Mouse (Mus musculus) CH12.LX (cell line): Measurements from ENCODE around the gene Smim7. TPM values are rescaled to one million over a fixed set of nuclear protein-coding genes. Genes with fewer than 3 reads are reported as not detected.

Experiments used
- DNase-seq: peaks from one replicate; pipeline ENCODE4 v3.0.0-alpha.2; 2013; ENCODE audit errors: extremely low read depth
- H3K27ac ChIP-seq: 2 replicates; pipeline ENCODE4 v1.5.1; 2012; ENCODE audit warnings: low read depth, mild to moderate bottlenecking, control low read depth, moderate library complexity; ENCODE audit not compliant: insufficient read depth
- H3K27me3 ChIP-seq: replicated peaks from 2 replicates; pipeline ENCODE3; 2012; ENCODE audit warnings: inconsistent platforms
- H3K36me3 ChIP-seq, 2 experiments: replicated peaks in 1 of 2; 2 replicates each; pipeline versions ENCODE3 to v1.6.1; 2012; ENCODE audit warnings: inconsistent platforms in 1 of 2, low read length in 1 of 2, mild to moderate bottlenecking in 1 of 2, mixed read lengths in 1 of 2, moderate library complexity in 1 of 2; ENCODE audit not compliant: control insufficient read depth in 1 of 2, insufficient read depth in 1 of 2
- H3K4me1 ChIP-seq, 2 experiments: 2 replicates each; pipeline ENCODE4 v1.6.1; 2012; ENCODE audit warnings: inconsistent platforms in 1 of 2, moderate library complexity in 1 of 2; ENCODE audit not compliant: insufficient read depth in 2 of 2, control insufficient read depth in 1 of 2
- H3K4me2 ChIP-seq: 2 replicates; pipeline ENCODE4 v1.6.1; 2012; ENCODE audit warnings: low read depth, mild to moderate bottlenecking, control low read depth; ENCODE audit not compliant: poor library complexity, insufficient read depth, severe bottlenecking
- H3K4me3 ChIP-seq, 3 experiments: fragments of 150-350 bp in 1 of 3; sonication (generic) in 1 of 3; replicated peaks in 1 of 3; 2 replicates each; pipeline versions ENCODE3 to v1.5.1; 2011 to 2012; ENCODE audit warnings: low read depth in 2 of 3, low read length in 2 of 3, mild to moderate bottlenecking in 2 of 3, moderate library complexity in 2 of 3, control low read depth in 1 of 3, improper control_type of control experiment in 1 of 3, inconsistent platforms in 1 of 3, mixed read lengths in 1 of 3; ENCODE audit not compliant: poor library complexity in 1 of 3
- H3K79me2 ChIP-seq: replicated peaks from 2 replicates; pipeline ENCODE4 v1.6.1; 2012; ENCODE audit warnings: mild to moderate bottlenecking, moderate library complexity; ENCODE audit not compliant: control insufficient read depth, poor library complexity, insufficient read depth, severe bottlenecking; ENCODE audit errors: extremely low read depth
- H3K9ac ChIP-seq: 2 replicates; pipeline ENCODE4 v1.6.1; 2012; ENCODE audit warnings: low read depth, mild to moderate bottlenecking, control low read depth, moderate library complexity; ENCODE audit not compliant: insufficient read depth
- H3K9me3 ChIP-seq: replicated peaks from 2 replicates; pipeline ENCODE3; 2012; ENCODE audit warnings: low read length, inconsistent platforms, mixed read lengths
- BHLHE40 ChIP-seq: IDR thresholded peaks from 2 replicates; pipeline ENCODE4 v1.6.1; 2011; ENCODE audit warnings: mild to moderate bottlenecking, low read depth, low read length, improper control_type of control experiment
- CHD1 ChIP-seq: IDR thresholded peaks from 2 replicates; pipeline ENCODE4 v1.6.1; 2012; ENCODE audit warnings: low read depth, low read length, improper control_type of control experiment, inconsistent platforms
- CHD2 ChIP-seq: IDR thresholded peaks from 2 replicates; pipeline ENCODE4 v1.6.1; 2011; ENCODE audit warnings: low read length, improper control_type of control experiment
- CTCF ChIP-seq, 2 experiments: IDR thresholded peaks in 1 of 2; conservative IDR thresholded peaks in 1 of 2; 2 replicates each; pipeline ENCODE4 v1.5.1; 2011 to 2012; ENCODE audit warnings: low read depth in 2 of 2, low read length in 2 of 2, improper control_type of control experiment in 1 of 2, inconsistent platforms in 1 of 2, mild to moderate bottlenecking in 1 of 2, moderate library complexity in 1 of 2
- E2F4 ChIP-seq: IDR thresholded peaks from 2 replicates; pipeline ENCODE4 v1.6.1; 2011; ENCODE audit warnings: low read depth, low read length, improper control_type of control experiment; ENCODE audit not compliant: insufficient replicate concordance
- ELF1 ChIP-seq: IDR thresholded peaks from 2 replicates; pipeline ENCODE4 v1.6.1; 2014; ENCODE audit warnings: low read depth, mild to moderate bottlenecking, inconsistent platforms, low read length, improper control_type of control experiment
- EP300 ChIP-seq: IDR thresholded peaks from 2 replicates; pipeline ENCODE4 v1.6.1; 2011; ENCODE audit warnings: low read length, improper control_type of control experiment
- ETS1 ChIP-seq: conservative IDR thresholded peaks from 2 replicates; pipeline ENCODE4 v1.6.1; 2012; ENCODE audit warnings: low read depth, mild to moderate bottlenecking, inconsistent platforms, low read length, improper control_type of control experiment, moderate library complexity
- GABPA ChIP-seq: IDR thresholded peaks from 2 replicates; pipeline ENCODE4 v1.6.1; 2012; ENCODE audit warnings: low read depth, low read length, improper control_type of control experiment, inconsistent platforms; ENCODE audit not compliant: insufficient replicate concordance
- HCFC1 ChIP-seq: IDR thresholded peaks from 2 replicates; pipeline ENCODE4 v1.6.1; 2012; ENCODE audit warnings: low read depth, mild to moderate bottlenecking, inconsistent platforms, low read length, improper control_type of control experiment
- IRF4 ChIP-seq: IDR thresholded peaks from 2 replicates; pipeline ENCODE4 v1.6.1; 2014; ENCODE audit warnings: low read depth, mild to moderate bottlenecking, inconsistent platforms, low read length, improper control_type of control experiment
- JUN ChIP-seq: IDR thresholded peaks from 2 replicates; pipeline ENCODE4 v1.6.1; 2011; ENCODE audit warnings: low read depth, mild to moderate bottlenecking, low read length, improper control_type of control experiment, moderate library complexity; ENCODE audit not compliant: insufficient read depth
- JUND ChIP-seq: conservative IDR thresholded peaks from 2 replicates; pipeline ENCODE4 v1.6.1; 2011; ENCODE audit warnings: low read depth, low read length, improper control_type of control experiment
- KAT2A ChIP-seq: IDR thresholded peaks from 2 replicates; pipeline ENCODE4 v1.6.1; 2012; ENCODE audit warnings: low read length, improper control_type of control experiment, inconsistent platforms; ENCODE audit not compliant: insufficient replicate concordance
- MAFK ChIP-seq: IDR thresholded peaks from 2 replicates; pipeline ENCODE4 v1.6.1; 2011; ENCODE audit warnings: low read length, improper control_type of control experiment; ENCODE audit not compliant: insufficient replicate concordance
- MAX ChIP-seq: IDR thresholded peaks from 2 replicates; pipeline ENCODE4 v1.6.1; 2011; ENCODE audit warnings: low read length, improper control_type of control experiment
- MAZ ChIP-seq: IDR thresholded peaks from 2 replicates; pipeline ENCODE4 v1.6.1; 2012; ENCODE audit warnings: low read depth, mild to moderate bottlenecking, inconsistent platforms, low read length, improper control_type of control experiment, moderate library complexity
- MEF2A ChIP-seq: IDR thresholded peaks from 2 replicates; pipeline ENCODE4 v1.6.1; 2014; ENCODE audit warnings: low read depth, mild to moderate bottlenecking, inconsistent platforms, low read length, improper control_type of control experiment, borderline replicate concordance
- MXI1 ChIP-seq: IDR thresholded peaks from 2 replicates; pipeline ENCODE4 v1.6.1; 2011; ENCODE audit warnings: mild to moderate bottlenecking, low read depth, low read length, improper control_type of control experiment
- MYC ChIP-seq: IDR thresholded peaks from 2 replicates; pipeline ENCODE4 v1.6.1; 2011; ENCODE audit warnings: low read depth, mild to moderate bottlenecking, improper control_type of control experiment, low read length
- NELFE ChIP-seq: IDR thresholded peaks from 2 replicates; pipeline ENCODE4 v1.6.1; 2011; ENCODE audit warnings: low read depth, low read length, improper control_type of control experiment
- NRF1 ChIP-seq: IDR thresholded peaks from 2 replicates; pipeline ENCODE4 v1.6.1; 2014; ENCODE audit warnings: low read depth, mild to moderate bottlenecking, inconsistent platforms, low read length, improper control_type of control experiment, moderate library complexity
- PAX5 ChIP-seq: IDR thresholded peaks from 2 replicates; pipeline ENCODE4 v1.6.1; 2012; ENCODE audit warnings: low read length, inconsistent platforms, mixed read lengths
- POLR2A ChIP-seq: IDR thresholded peaks from 2 replicates; pipeline ENCODE4 v1.6.1; 2011; ENCODE audit warnings: low read depth, mild to moderate bottlenecking, improper control_type of control experiment, low read length
- POLR2AphosphoS2 ChIP-seq: IDR thresholded peaks from 2 replicates; pipeline ENCODE4 v1.6.1; 2011; ENCODE audit warnings: low read depth, low read length, improper control_type of control experiment
- RAD21 ChIP-seq: IDR thresholded peaks from 2 replicates; pipeline ENCODE4 v1.6.1; 2011; ENCODE audit warnings: low read depth, mild to moderate bottlenecking, low read length, improper control_type of control experiment, moderate library complexity
- RCOR1 ChIP-seq: conservative IDR thresholded peaks from 2 replicates; pipeline ENCODE4 v1.6.1; 2012; ENCODE audit warnings: low read depth, mild to moderate bottlenecking, inconsistent platforms, low read length, improper control_type of control experiment
- SIN3A ChIP-seq: IDR thresholded peaks from 2 replicates; pipeline ENCODE4 v1.6.1; 2012; ENCODE audit warnings: low read length, improper control_type of control experiment, inconsistent platforms
- SMC3 ChIP-seq: IDR thresholded peaks from 2 replicates; pipeline ENCODE4 v1.6.1; 2011; ENCODE audit warnings: low read depth, low read length, improper control_type of control experiment
- TBP ChIP-seq: conservative IDR thresholded peaks from 2 replicates; pipeline ENCODE4 v1.6.1; 2011; ENCODE audit warnings: low read depth, low read length, improper control_type of control experiment
- TCF12 ChIP-seq: IDR thresholded peaks from 2 replicates; pipeline ENCODE4 v1.6.1; 2014; ENCODE audit warnings: low read depth, mild to moderate bottlenecking, inconsistent platforms, low read length, improper control_type of control experiment
- UBTF ChIP-seq: IDR thresholded peaks from 2 replicates; pipeline ENCODE4 v1.6.1; 2012; ENCODE audit warnings: low read depth, mild to moderate bottlenecking, inconsistent platforms, low read length, improper control_type of control experiment, moderate library complexity
- USF1 ChIP-seq: IDR thresholded peaks from 2 replicates; pipeline ENCODE4 v1.6.1; 2014; ENCODE audit warnings: low read depth, mild to moderate bottlenecking, inconsistent platforms, low read length, improper control_type of control experiment
- USF2 ChIP-seq: conservative IDR thresholded peaks from 2 replicates; pipeline ENCODE4 v1.6.1; 2011; ENCODE audit warnings: low read depth, low read length, improper control_type of control experiment
- ZC3H11A ChIP-seq: IDR thresholded peaks from 2 replicates; pipeline ENCODE4 v1.6.1; 2012; ENCODE audit warnings: low read depth, mild to moderate bottlenecking, inconsistent platforms, low read length, improper control_type of control experiment
- ZKSCAN1 ChIP-seq: IDR thresholded peaks from 2 replicates; pipeline ENCODE4 v1.6.1; 2012; ENCODE audit warnings: low read depth, inconsistent platforms, low read length, improper control_type of control experiment, borderline replicate concordance
- ZMIZ1 ChIP-seq: IDR thresholded peaks from 2 replicates; pipeline ENCODE4 v1.6.1; 2012; ENCODE audit warnings: low read depth, mild to moderate bottlenecking, inconsistent platforms, low read length, improper control_type of control experiment
- ZNF384 ChIP-seq: IDR thresholded peaks from 2 replicates; pipeline ENCODE4 v1.6.1; 2012; ENCODE audit warnings: low read depth, low read length, improper control_type of control experiment, inconsistent platforms
- dilution Hi-C: fragments of 300-500 bp; cut with MboI; formaldehyde crosslinking; loops from 2 replicates; pipeline ENCODE4 v1.14.3; 2020; ENCODE audit warnings: low sequenced_read_pairs; ENCODE audit not compliant: extremely low pct_unique_long_range_greater_than_20kb, extremely low pct_ligation_motif_present
- in situ Hi-C: fragments of 300-500 bp; cut with MboI; formaldehyde crosslinking; loops from 3 replicates; pipeline ENCODE4 v1.14.3; 2019; ENCODE audit warnings: low sequenced_read_pairs, low pct_ligation_motif_present, low pct_unique_long_range_greater_than_20kb, mixed read lengths
- polyA plus RNA-seq: library from polyadenylated mRNA; unstranded; fragments of >175 nt; gene quantifications from 2 replicates; pipeline ENCODE4 v1.2.1, GENCODE M21; 2012; ENCODE audit warnings: low read depth; ENCODE audit not compliant: insufficient read length
- total RNA-seq, 2 experiments: library from RNA; depleted of rRNA; stranded (reverse); fragments of 300-350 nt in 1 of 2; fragments of >200 nt in 1 of 2; gene quantifications; 2 replicates each; pipeline ENCODE4 v1.2.3; 2012 to 2014

Gene Smim7
- total and polyA plus RNA-seq, 3 experiments = 37.7 to 70.3 (median 61.0) TPM

DNA sequence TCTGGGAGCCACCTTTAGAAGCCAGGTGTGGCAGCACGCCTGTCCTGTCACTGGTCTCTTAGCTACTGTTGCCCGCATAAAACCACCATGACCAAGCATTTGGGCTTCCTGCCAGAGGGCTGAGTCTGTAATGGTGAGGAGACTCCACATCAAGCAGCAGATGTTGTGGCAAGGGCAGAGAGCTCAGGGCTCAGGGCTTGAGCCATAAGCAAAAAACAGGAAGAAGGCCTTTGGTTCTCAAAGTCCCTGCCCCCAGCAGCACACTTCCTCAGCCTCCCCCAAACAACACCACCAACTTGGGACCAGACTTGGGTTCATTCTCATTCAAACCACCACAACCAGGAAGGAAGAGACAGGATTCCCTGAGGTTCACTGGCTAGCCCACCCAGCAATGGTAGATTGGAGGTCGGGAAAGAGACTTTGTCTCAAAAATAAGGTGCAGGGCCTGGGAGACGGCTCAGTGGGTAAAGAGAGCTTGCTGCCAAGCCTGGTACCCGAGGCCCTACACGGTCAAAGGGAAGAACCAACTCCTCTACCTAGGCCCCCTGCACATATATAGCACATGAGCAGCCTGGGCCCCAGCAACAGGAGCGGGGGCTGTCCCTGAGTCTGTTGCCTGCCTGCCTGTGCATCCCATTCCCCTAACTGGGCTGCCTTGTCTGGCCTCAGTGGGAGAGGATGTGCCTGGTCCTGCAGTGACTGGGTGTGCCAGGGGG lies 12.3 kb upstream of the Smim7 start:
- Histone ChIP-seq H3K27ac (peak overlapping the region; percentile 90), H3K4me2 (peak overlapping the region; percentile 51; the same call in 1 of the 2 replicates), H3K9ac (peak overlapping the region; percentile 62), H3K27me3 (no peaks in the 10 kb centered on the region), H3K4me3 (peak overlapping the region in 1 of 3 experiments; percentile 4), H3K36me3 (peaks cover 5 to 20% of the 10 kb centered on the region in 2 experiments), H3K4me1 (peaks cover 17 to 56% of the 10 kb centered on the region in 2 experiments), H3K79me2 (no peaks in the 10 kb centered on the region), H3K9me3 (no peaks in the 10 kb centered on the region)
- in situ Hi-C loops (no loop called here), dilution Hi-C loops (no loop called here)
- DNase-seq = peak; percentile 79
- TF ChIP-seq EP300 = peak; percentile 5; the same call in 1 of the 2 replicates
- no peak for TF ChIP-seq CHD1
- TF ChIP-seq MEF2A = peak; percentile 83
- no peak for TF ChIP-seq GABPA
- TF ChIP-seq ZC3H11A = no peak
- peak; percentile 37; the same call in 1 of the 2 replicates for TF ChIP-seq TCF12
- TF ChIP-seq IRF4 = peak; percentile 13
- TF ChIP-seq SMC3 = peak; percentile 5; the same call in 1 of the 2 replicates
- peak; percentile 62; the same call in 1 of the 2 replicates for TF ChIP-seq MAZ
- no peak for TF ChIP-seq NRF1
- TF ChIP-seq NELFE = 0 out of 2 replicates have a peak, but pooled peaks have one; percentile 18
- TF ChIP-seq CTCF (conservative IDR thresholded peaks at IDR 0.05 in 1 of 2, IDR thresholded peaks at IDR 0.05 in 1 of 2; ENCODE audit: low read depth in 2 of 2, low read length in 2 of 2) = no peak
- no peak for TF ChIP-seq ETS1
- TF ChIP-seq PAX5 = no peak
- TF ChIP-seq HCFC1 = no peak
- peak; percentile 25; the same call in 1 of the 2 replicates for TF ChIP-seq POLR2A
- peak; percentile 66 for TF ChIP-seq CHD2
- peak; percentile 43; the same call in 1 of the 2 replicates for TF ChIP-seq ZMIZ1
- TF ChIP-seq USF1 = no peak
- peak; percentile 18; the same call in 1 of the 2 replicates for TF ChIP-seq MAX
- TF ChIP-seq POLR2AphosphoS2 = no peak
- no peak for TF ChIP-seq USF2
- no peak for TF ChIP-seq RCOR1
- no peak for TF ChIP-seq ZNF384
- no peak for TF ChIP-seq MAFK
- TF ChIP-seq ZKSCAN1 = no peak
- TF ChIP-seq UBTF = no peak; the same call in 1 of the 2 replicates
- peak; percentile 48; the same call in 1 of the 2 replicates for TF ChIP-seq BHLHE40
- TF ChIP-seq SIN3A = no peak
- no peak for TF ChIP-seq E2F4
- TF ChIP-seq JUND = no peak
- no peak for TF ChIP-seq JUN
- TF ChIP-seq RAD21 = no peak
- no peak for TF ChIP-seq MXI1
- 0 out of 2 replicates have a peak, but pooled peaks have one; percentile 62 for TF ChIP-seq TBP
- 0 out of 2 replicates have a peak, but pooled peaks have one; percentile 18 for TF ChIP-seq MYC
- TF ChIP-seq ELF1 = peak; percentile 82
- no peak for TF ChIP-seq KAT2A
